1 mouse cellular context compared by ENCODE assay signal in the genomic region with DNA sequence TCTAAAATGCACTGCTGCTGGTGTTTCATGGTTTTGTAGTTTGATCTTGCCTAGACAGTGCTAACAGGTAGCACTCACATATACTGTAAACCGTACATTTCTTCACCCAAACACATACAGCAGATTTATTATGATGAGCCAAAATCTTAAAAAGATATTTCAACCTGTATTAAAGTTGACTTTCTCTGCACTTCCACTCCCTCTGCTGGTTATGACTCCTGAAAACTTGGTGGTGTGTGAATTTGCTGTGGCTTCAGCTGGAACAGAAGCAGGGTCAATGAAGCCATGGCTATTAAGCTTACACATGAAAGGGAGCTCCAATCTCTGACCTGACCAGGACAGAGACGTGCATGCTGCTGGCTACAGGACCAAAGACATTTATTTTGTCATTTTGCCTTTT.
TF ChIP-seq lines count a peak whose summit lies in the region.

No protein-coding gene starts in this region.

TF ChIP-seq in CH12.LX, 34 proteins besides CTCF, POLR2A, EP300 and RAD21:
- TF ChIP-seq JUN (IDR thresholded peaks at IDR 0.05; ENCODE audit: insufficient read depth, low read depth, low read length) (no peak), SMC3 (IDR thresholded peaks at IDR 0.05; ENCODE audit: low read depth, low read length) (peak; percentile 29), UBTF (IDR thresholded peaks at IDR 0.05; ENCODE audit: low read depth, low read length) (no peak)
